Mouse (Mus musculus) E14TG2a.4 (cell line): ENCODE measurements around the gene Shank1.

Experiments used
- CTCF ChIP-seq: conservative IDR thresholded peaks from 2 replicates; pipeline ENCODE4 v1.5.1; 2014; ENCODE audit warnings: low read length
- NANOG ChIP-seq: IDR thresholded peaks from 2 replicates; pipeline ENCODE4 v1.6.1; 2014; ENCODE audit warnings: borderline replicate concordance, low read length, mixed read lengths
- POU5F1 ChIP-seq: IDR thresholded peaks from 2 replicates; pipeline ENCODE4 v1.6.1; 2014; ENCODE audit warnings: low read length, borderline replicate concordance

DNA sequence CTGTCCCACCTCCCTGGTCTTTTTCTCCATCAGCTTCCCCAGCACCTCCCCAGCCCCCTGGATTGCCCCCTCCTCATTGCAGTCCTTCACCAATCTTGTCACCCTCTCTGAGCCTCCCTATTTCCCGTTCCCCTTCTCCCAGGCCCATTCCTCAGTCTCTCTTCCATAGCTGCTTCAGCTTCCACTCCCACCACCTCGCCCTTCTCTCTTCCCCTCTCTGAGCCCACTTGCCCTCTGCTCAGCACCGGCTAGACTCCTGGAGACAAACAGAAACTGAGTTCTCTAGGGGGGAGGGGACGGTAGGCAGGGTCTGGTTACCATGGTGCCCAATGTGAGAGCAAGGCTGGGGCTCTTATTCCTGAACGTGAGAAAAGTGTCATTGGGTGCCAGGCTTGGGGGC is 64.7 kb downstream of the Shank1 start:
- TF ChIP-seq CTCF (no peak), NANOG (no peak), POU5F1 (no peak)
